Mouse (Mus musculus) hindbrain, embryonic 10.5 days (tissue): ENCODE data around the gene Ficd. TPM values are rescaled to one million over a fixed set of nuclear protein-coding genes. Genes with fewer than 3 reads are reported as not detected.
A peak's percentile ranks its signal among the peaks of the same experiment; 100 is the strongest.

Source experiments
- DNase-seq: peaks from one replicate; pipeline ENCODE4 v3.0.0-alpha.2; 2017; ENCODE audit warnings: low spot score
- H3K27ac ChIP-seq: fragments of 300-500 bp; sonication (generic); 2 replicates; pipeline ENCODE4 v1.5.1; 2016; ENCODE audit warnings: mild to moderate bottlenecking, moderate library complexity
- H3K27me3 ChIP-seq: fragments of 300-500 bp; sonication (generic); 2 replicates; pipeline ENCODE4 v1.6.1; 2016; ENCODE audit warnings: mild to moderate bottlenecking; ENCODE audit not compliant: poor library complexity, insufficient read depth, severe bottlenecking
- H3K36me3 ChIP-seq: fragments of 300-500 bp; sonication (generic); 2 replicates; pipeline ENCODE4 v1.6.1; 2016; ENCODE audit warnings: mild to moderate bottlenecking, moderate library complexity
- H3K4me1 ChIP-seq: fragments of 300-500 bp; sonication (generic); replicated peaks from 2 replicates; pipeline ENCODE4 v1.6.1; 2016; ENCODE audit warnings: mild to moderate bottlenecking
- H3K4me3 ChIP-seq: fragments of 300-500 bp; sonication (generic); 2 replicates; pipeline ENCODE4 v1.5.1; 2016; ENCODE audit warnings: mild to moderate bottlenecking, moderate library complexity
- H3K9me3 ChIP-seq: fragments of 300-500 bp; sonication (generic); 2 replicates; pipeline ENCODE4 v1.6.1; 2016; ENCODE audit warnings: mild to moderate bottlenecking, moderate library complexity
- WGBS: fragments of 180-500 bp; shearing (Covaris S2); methylation state at CpG from one replicate; pipeline ENCODE4 v1.1.7; 2016; 5-methylcytosine and 5-hydroxymethylcytosine counted together
- polyA plus RNA-seq: library from polyadenylated mRNA; unstranded; fragments of >200 nt; fragmentation: Nextera tagmentation; extraction: Ambion mirVana; gene quantifications from 2 replicates; pipeline ENCODE4 v1.2.1, GENCODE M21; 2016

Gene Ficd
- polyA plus RNA-seq, 1 experiment from 2014 or later = 5.6 TPM

- Histone ChIP-seq H3K4me3 (no peak overlapping the region), H3K36me3 (no peaks in the 10 kb centered on the region), H3K27ac (no peak overlapping the region), H3K4me1 (peaks cover 18% of the 10 kb centered on the region), H3K9me3 (no peaks in the 10 kb centered on the region), H3K27me3 (peaks cover 9% of the 10 kb centered on the region)
- no peak for DNase-seq
- WGBS = 84% methylated on average over 10 of the region's 10 CpGs
These were observed 13.2 kb upstream of the Ficd start for GRCm38 (mm10) chr5:113722224-113723013.

GRCm38 (mm10) chr5:113723567-113724237 lies 11.9 kb upstream of the Ficd start:
- 31% methylated on average over 8 of the region's 8 CpGs for WGBS
- Histone ChIP-seq H3K9me3 (no peaks in the 10 kb centered on the region), H3K27me3 (peaks cover 9% of the 10 kb centered on the region; the same call in 1 of the 2 replicates), H3K4me3 (no peak overlapping the region), H3K27ac (no peak overlapping the region), H3K4me1 (peaks cover 18% of the 10 kb centered on the region), H3K36me3 (no peaks in the 10 kb centered on the region)
- DNase-seq = no peak

GRCm38 (mm10) chr5:113724446-113724845 lies 11.2 kb upstream of the Ficd start, which contains the start of gene 1700069L16Rik:
1700069L16Rik (minus strand) TSS chr5:113724772.
- H3K27me3 ChIP-seq = peaks cover 9% of the 10 kb centered on the region; the same call in 1 of the 2 replicates
- no peak within 1 kb of the TSS; the same call in 1 of the 2 replicates for H3K27ac ChIP-seq
- no peaks in the 10 kb centered on the region for H3K36me3 ChIP-seq
- WGBS = 5% methylated on average over 15 of the region's 15 CpGs
- peaks cover 14% of the 10 kb centered on the region for H3K4me1 ChIP-seq
- H3K4me3 ChIP-seq = no peak within 1 kb of the TSS
- H3K9me3 ChIP-seq = no peaks in the 10 kb centered on the region
- DNase-seq = peak; percentile 86

- Histone ChIP-seq H3K4me3 (no peak overlapping the region), H3K27ac (no peak overlapping the region), H3K4me1 (peaks cover 18% of the 10 kb centered on the region), H3K9me3 (no peaks in the 10 kb centered on the region), H3K27me3 (peaks cover 9% of the 10 kb centered on the region; the same call in 1 of the 2 replicates), H3K36me3 (no peaks in the 10 kb centered on the region)
- DNase-seq = no peak
- WGBS = 50% methylated on average over 12 of the region's 12 CpGs
These were observed 10.2 kb upstream of the Ficd start for GRCm38 (mm10) chr5:113725417-113725816.

GRCm38 (mm10) chr5:113726618-113727017 lies 9.0 kb upstream of the Ficd start:
- Histone ChIP-seq H3K27ac (no peak overlapping the region), H3K4me1 (peaks cover 26% of the 10 kb centered on the region), H3K36me3 (no peaks in the 10 kb centered on the region), H3K27me3 (peaks cover 9% of the 10 kb centered on the region; the same call in 1 of the 2 replicates), H3K9me3 (no peaks in the 10 kb centered on the region), H3K4me3 (no peak overlapping the region)
- DNase-seq = no peak
- 79% methylated on average over 6 of the region's 6 CpGs for WGBS

GRCm38 (mm10) chr5:113727238-113727637 lies 8.4 kb upstream of the Ficd start:
- Histone ChIP-seq H3K9me3 (no peaks in the 10 kb centered on the region), H3K27me3 (peaks cover 9% of the 10 kb centered on the region; the same call in 1 of the 2 replicates), H3K36me3 (no peaks in the 10 kb centered on the region), H3K4me3 (no peak overlapping the region), H3K27ac (no peak overlapping the region), H3K4me1 (peaks cover 26% of the 10 kb centered on the region)
- WGBS = 68% methylated on average over 12 of the region's 12 CpGs
- DNase-seq = no peak

GRCm38 (mm10) chr5:113728011-113728410 lies 7.6 kb upstream of the Ficd start:
- Histone ChIP-seq H3K27ac (no peak overlapping the region), H3K4me1 (peaks cover 26% of the 10 kb centered on the region), H3K4me3 (no peak overlapping the region), H3K9me3 (no peaks in the 10 kb centered on the region), H3K27me3 (peaks cover 9% of the 10 kb centered on the region; the same call in 1 of the 2 replicates), H3K36me3 (no peaks in the 10 kb centered on the region)
- 85% methylated on average over 7 of the region's 7 CpGs for WGBS
- no peak for DNase-seq

GRCm38 (mm10) chr5:113728691-113729090 lies 6.9 kb upstream of the Ficd start:
- WGBS = 88% methylated on average over 7 of the region's 7 CpGs

GRCm38 (mm10) chr5:113730641-113731121 lies 4.9 kb upstream of the Ficd start:
- H3K4me1 ChIP-seq = peaks cover 19% of the 10 kb centered on the region
- 75% methylated on average over 7 of the region's 7 CpGs for WGBS
- H3K9me3 ChIP-seq = no peaks in the 10 kb centered on the region
- no peak for DNase-seq
- H3K27me3 ChIP-seq = no peaks in the 10 kb centered on the region
- H3K36me3 ChIP-seq = no peaks in the 10 kb centered on the region
- no peak overlapping the region for H3K27ac ChIP-seq
- H3K4me3 ChIP-seq = no peak overlapping the region

More at GRCm38 (mm10) chr5:113728691-113729090, 6.9 kb upstream of the Ficd start:
- no peak overlapping the region for H3K4me3 ChIP-seq
- no peaks in the 10 kb centered on the region for H3K36me3 ChIP-seq
- no peak for DNase-seq
- peaks cover 22% of the 10 kb centered on the region for H3K4me1 ChIP-seq
- H3K27me3 ChIP-seq = peaks cover 5% of the 10 kb centered on the region; the same call in 1 of the 2 replicates
- H3K27ac ChIP-seq = no peak overlapping the region
- no peaks in the 10 kb centered on the region for H3K9me3 ChIP-seq

GRCm38 (mm10) chr5:113731174-113731573 lies 4.4 kb upstream of the Ficd start:
- 90% methylated on average over 7 of the region's 7 CpGs for WGBS
- no peaks in the 10 kb centered on the region for H3K27me3 ChIP-seq

GRCm38 (mm10) chr5:113732182-113732581 lies 3.4 kb upstream of the Ficd start:
- no peaks in the 10 kb centered on the region for H3K27me3 ChIP-seq
- no peak overlapping the region for H3K27ac ChIP-seq
- H3K36me3 ChIP-seq = no peaks in the 10 kb centered on the region
- no peaks in the 10 kb centered on the region for H3K9me3 ChIP-seq
- DNase-seq = peak; percentile 50
- no peak overlapping the region for H3K4me3 ChIP-seq
- H3K4me1 ChIP-seq = peaks cover 32% of the 10 kb centered on the region
- 31% methylated on average over 6 of the region's 6 CpGs for WGBS

More at GRCm38 (mm10) chr5:113731174-113731573, 4.4 kb upstream of the Ficd start:
- no peak for DNase-seq
- H3K4me3 ChIP-seq = no peak overlapping the region
- no peak overlapping the region for H3K27ac ChIP-seq
- peaks cover 22% of the 10 kb centered on the region for H3K4me1 ChIP-seq
- H3K36me3 ChIP-seq = no peaks in the 10 kb centered on the region
- no peaks in the 10 kb centered on the region for H3K9me3 ChIP-seq

GRCm38 (mm10) chr5:113734376-113734775 lies 1.2 kb upstream of the Ficd start:
- H3K4me1 ChIP-seq = peaks cover 39% of the 10 kb centered on the region
- H3K4me3 ChIP-seq = no peak overlapping the region
- H3K9me3 ChIP-seq = no peaks in the 10 kb centered on the region
- H3K27me3 ChIP-seq = no peaks in the 10 kb centered on the region
- WGBS = 69% methylated on average over 5 of the region's 5 CpGs
- H3K36me3 ChIP-seq = peaks cover 21% of the 10 kb centered on the region
- no peak for DNase-seq
- peak overlapping the region; percentile 98; the same call in 1 of the 2 replicates for H3K27ac ChIP-seq

GRCm38 (mm10) chr5:113735023-113735344 lies 619 bp upstream of the Ficd start:
- Histone ChIP-seq H3K4me1 (peaks cover 39% of the 10 kb centered on the region), H3K27ac (peak overlapping the region; percentile 98), H3K27me3 (no peaks in the 10 kb centered on the region), H3K9me3 (no peaks in the 10 kb centered on the region), H3K4me3 (peak overlapping the region; percentile 81), H3K36me3 (peaks cover 28% of the 10 kb centered on the region)
- 29% methylated on average over 7 of the region's 7 CpGs for WGBS
- DNase-seq = no peak
